Mouse (Mus musculus) ES-CJ7 (cell line): Measurements from ENCODE around the gene Pcgf3.
A peak's percentile ranks its signal among the peaks of the same experiment; 100 is the strongest.
"Not testable (repeated sequence)": the region's sequence is repeated elsewhere in the genome, so short reads cannot be mapped to it uniquely, and the experiment has no call there.

ENCODE experiments used
- DNase-seq: peaks from one replicate; pipeline ENCODE4 v3.0.0; 2011; ENCODE audit warnings: low read depth, low spot score

The Pcgf3 gene

DNA sequence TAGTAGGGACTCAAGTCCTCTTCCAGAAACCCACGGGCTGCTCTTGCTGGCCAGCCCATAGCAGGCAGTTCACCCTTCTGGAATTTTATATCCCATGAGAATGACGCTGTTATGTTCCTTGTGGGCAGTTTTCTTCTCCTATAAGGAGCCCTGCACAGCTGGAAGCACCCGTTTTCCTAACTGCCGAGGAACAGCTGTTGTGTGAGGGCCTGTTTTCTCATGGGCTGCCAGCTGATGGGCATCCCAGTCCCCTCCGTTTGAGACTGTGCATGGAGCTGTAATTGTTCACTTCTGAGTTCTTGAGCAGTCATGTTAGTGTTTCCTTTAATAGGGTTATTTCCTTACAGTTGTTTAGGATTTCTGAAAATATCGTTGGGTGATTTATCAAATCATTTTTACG, 8.6 kb downstream of the Pcgf3 start:
- DNase-seq: no peak

DNA sequence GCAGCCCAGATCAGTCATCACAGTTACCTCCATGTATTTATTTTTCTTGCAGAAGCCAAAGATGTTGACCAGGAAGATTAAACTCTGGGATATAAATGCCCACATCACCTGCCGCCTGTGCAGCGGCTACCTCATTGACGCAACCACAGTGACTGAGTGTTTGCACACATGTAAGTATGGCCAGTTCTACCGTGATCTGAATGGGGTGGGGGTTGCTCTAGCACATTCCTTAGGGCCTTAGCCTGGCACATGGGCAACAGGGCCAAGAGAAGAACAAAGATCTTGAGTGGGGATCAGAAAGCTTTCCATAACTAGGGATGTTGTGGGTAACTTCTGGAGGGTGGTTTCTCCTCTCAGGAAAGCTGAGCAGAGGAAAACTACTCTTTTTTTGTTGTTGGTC, 12.7 kb downstream of the Pcgf3 start:
- DNase-seq: no peak

DNA sequence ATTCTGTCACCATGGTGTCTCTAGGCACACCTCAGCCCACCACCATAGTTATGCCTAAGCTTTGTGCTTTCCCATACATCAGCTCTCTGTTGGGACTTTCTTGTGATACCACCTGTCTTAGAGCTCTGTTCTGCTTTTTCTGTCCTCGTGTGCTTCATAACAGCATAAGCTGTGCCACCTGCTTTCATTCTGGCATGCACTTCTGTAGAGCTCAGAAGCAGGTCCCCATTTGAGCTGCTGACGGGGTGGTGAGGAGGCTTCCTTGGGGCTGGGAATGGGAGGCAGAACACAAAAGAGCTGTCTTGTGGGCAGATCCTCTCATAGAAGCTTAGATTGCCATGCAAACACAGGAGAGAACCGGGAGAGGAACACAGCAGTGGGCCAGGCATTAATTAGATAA, 14.9 kb downstream of the Pcgf3 start:
- DNase-seq: no peak

DNA sequence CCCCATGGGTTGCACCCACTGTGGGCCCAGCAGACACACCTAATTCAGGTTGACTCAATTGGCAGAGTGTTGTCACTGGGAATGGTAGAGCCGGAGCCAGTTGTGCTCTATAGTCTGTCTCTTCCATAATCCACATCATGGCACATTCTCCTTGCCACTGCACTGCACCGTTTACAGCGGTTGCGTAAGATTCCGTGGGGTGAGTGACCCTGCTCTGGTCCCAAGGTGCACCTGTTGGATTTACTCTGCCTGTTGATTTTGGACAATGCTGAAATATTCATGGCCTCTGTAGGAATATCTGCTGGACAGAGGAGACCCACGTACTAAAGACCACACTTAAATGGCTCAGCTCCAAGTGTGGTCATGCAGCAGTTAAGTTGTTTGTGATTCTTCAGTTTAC, 22.0 kb downstream of the Pcgf3 start:
- no peak for DNase-seq

DNA sequence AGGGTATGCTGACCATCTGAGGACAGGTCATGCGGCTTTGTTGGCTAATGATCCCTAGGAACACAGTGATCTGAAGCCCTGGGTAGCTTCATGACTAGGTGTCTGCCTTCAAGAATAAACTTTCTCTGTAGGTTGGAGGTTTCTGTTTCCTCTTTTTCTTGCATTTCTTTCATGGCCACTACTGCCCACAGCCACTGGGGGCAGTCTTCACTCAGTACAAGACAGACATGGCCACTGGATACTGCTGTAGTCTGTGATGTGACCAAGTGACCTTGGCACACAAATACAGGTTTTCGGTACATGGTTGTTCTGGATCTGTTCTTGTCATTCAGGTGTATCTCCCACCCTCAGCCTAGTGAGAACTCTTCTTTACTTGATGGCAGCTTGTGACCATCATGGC, 24.2 kb downstream of the Pcgf3 start:
- peak; percentile 30 for DNase-seq

DNA sequence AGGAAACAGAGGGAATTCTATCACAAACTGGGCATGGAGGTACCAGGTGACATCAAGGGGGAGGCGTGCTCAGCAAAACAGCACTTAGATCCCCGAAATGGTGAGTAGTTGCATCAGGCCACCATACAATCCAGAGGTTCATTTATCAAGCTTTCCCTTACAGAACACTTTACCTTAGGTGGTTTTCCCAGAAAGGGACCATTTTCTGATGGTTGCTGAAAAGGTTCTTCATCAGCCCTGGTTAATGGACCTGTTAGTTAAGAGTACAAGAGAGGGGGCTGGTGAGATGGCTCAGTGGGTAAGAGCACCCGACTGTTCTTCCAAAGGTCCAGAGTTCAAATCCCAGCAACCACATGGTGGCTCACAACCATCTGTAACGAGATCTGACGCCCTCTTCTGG, 25.1 kb downstream of the Pcgf3 start:
- not testable (repeated sequence) for DNase-seq

DNA sequence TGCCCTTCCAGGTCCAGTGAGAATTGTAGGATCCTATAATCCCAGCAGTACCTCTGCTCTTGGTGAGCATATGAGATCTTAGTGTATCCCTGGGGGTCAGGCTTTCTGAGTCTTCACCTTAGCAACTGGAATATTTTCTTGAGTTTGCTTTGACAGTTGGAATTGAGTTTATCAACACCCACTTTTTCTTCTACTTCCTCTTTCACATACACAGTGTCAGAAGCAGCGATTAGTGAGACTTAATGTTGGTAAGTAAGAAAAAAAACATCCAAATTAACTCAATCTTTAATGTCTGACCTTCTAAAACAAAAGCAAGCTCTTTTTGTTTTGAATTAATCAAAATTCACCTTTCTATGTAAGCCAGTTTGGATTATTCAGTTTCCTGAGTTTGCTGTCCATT, 40.5 kb downstream of the Pcgf3 start:
- no peak for DNase-seq

DNA sequence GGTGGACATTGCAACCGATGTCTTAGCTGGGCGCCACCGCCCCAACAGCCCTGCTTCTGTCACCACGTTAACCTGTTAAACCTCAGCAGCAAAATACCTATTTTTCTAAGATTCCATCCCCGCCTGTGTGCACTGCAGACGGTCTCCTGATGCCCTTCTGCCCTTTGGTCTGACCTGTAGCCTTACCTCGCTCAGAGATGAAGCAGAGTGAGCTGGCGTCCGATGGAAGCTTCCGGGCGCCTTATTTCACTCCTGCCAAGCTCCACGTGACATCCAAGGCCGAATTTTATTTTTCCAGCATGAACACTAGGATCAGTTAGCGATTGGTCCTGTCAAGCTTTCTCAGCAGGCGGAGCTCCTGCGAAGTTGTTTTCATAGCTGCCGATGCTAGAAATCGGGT, 41.3 kb downstream of the Pcgf3 start:
- DNase-seq: no peak

DNA sequence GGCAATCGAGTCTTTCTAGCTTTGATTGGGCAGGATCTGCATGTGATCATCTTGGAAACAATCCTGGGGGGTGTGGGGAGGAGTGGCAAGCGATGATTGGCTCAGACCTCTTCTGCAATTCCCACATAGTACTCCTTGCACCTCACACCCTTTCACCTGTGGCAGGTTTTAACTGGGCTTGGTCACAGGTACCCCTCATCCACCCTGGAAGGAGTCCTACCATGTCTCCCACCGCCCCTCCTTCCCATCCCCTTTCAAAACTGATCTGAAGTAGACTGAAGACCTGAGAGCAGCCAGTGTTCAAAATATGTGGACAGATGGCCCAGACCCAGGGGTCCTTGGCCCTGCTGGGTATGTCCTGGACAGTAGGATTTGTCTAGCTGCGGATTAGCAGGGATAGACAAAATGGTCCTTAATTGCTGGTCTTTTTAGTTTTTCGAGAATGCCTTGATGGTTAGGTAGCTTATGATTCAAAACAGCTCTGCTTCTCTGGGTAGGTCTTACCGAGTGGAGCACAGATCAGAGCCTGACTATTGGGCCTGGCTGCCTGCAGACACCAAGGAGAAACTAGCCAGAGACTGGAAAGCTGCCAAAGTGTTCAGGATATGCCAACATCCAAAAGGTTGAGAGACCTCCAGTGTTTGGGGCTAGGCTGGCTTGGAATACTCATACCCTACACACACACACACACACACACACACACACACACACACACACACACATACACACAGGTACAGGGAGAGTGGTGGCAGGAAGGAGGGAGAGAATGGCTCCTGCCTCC, 54.7 kb downstream of the Pcgf3 start:
- DNase-seq: peak; percentile 18

DNA sequence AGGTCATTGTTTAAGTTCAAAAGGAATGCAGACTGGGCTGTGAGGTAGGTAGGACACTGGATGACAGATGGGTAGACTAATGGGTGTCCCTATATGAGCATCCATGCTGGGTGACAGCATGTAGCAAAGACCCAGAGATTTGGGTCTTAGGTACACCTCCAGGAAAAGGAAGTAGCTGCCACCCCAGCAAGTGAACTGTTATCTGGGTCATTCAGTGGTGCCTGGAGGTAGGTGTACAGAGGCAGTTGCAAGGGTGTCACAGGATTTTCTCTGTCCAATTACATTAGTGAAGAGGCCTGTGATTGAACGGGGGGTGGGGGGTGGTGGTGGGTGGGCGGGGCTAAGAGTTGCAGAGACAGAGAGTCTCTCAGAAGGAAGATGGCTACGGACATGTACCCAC, 55.6 kb downstream of the Pcgf3 start:
- no peak for DNase-seq

DNA sequence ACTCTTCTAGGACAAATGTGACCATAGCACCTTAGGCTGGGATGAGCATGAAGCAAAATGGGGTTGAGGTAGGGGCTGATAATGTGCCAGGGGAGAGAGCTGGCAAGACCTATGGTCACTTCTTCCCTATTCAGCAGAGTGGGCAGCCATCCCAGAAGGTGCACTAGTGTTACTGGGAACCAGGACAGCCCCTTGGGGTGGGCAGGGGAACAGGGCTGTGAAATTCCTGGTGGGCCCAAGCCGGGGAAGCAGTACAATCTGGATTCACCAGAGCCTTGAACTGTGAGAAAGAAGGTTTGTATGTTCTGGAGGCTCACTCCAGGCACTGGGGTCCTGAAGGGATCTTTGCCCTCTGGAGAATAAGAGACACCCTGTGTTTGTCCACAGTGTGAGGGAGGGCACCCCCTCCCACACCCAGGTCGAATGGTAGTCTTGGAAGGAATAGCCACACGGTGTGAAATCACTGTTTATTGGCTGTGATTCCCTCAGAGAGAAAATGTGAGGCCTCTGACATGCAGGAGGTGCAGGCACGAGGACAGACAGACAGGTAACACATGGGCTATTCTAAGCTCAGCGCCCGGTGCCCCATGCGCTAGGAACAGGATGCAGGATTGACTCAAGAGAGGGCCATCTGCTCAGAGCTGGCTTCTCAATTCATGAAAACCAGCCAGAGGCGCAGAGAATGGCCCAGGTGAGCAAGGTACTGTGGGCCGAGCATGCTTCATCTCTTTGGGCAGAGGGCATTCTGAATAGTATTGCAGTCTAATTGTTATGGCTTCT, 57.3 kb downstream of the Pcgf3 start:
- peak; percentile 16 for DNase-seq

DNA sequence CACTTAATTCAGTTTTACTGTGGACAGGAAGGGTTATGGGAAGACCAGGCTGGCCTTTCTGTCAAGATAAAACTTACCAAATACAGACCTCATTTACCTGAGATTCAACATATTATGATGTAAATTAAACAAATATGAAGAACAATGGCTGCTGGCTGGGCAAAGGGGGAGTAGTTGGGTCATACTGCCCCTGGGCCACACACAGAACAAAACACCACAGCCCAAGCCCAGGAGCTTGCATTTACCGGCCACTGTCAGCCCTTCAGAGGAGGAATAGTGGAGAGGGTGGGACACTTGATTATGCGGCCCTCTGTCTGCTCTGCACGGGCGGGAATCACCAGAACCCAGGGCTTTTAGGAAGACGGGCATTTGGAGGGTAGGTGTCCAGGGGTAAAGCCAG, 57.9 kb downstream of the Pcgf3 start:
- DNase-seq: peak; percentile 38

DNA sequence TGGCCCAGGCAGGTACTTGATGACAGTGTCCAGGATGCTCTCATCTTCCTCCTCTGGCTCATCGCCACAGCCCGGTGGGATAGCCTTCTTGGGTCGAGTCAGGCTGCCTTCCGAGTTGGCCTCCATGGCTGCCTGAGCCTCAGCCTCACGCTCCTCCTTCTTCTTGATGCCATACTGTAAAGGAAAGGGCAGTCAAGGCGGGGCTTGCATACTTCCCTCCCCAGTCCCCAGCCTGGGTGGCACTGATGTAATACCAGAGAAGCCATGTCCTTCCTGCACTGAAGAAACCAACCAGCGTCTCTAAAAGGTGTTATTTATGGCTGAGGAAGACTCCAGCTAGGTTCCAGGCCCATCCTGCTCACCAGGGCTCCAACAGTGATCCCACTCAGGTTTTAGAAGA, 59.1 kb downstream of the Pcgf3 start:
- no peak for DNase-seq

DNA sequence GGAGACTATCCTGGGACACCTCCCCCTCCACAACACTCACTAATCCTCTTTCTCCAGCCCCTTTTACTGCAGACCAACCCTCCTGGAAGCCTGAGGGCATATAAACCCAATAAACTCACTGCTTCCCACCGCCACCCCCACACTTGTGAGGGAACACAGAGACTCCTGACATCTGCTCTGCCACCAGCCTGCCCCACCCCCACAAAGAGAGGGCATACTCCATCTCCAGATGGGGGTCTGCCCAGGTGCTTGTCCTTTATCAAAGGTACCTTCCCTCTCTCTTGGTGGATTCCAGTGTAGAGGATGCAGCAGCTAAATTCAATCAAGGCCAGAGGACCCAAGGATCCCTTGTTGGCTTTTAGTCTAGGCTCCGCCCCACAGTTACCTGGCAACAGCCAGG, 60.0 kb downstream of the Pcgf3 start:
- DNase-seq: no peak

DNA sequence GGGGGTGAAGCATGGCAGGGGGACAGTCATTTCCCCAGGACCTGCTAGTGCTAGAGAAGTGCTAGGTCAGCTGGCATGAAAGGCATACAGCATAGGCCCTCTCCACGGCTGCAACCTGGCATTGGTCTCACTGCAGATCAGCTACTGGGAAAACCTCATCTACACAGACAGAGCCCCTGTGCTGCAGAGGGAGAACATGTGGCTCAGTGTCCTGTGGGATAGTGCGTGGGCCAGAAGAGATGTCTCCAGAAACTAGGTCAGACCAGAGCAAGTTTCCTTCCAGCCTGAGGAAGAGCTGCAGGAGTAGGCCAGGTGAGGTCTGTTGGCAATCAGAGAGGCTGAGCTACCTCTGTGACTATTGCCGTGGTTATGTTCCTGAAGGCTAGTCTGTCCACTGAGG, 60.9 kb downstream of the Pcgf3 start:
- DNase-seq: no peak

DNA sequence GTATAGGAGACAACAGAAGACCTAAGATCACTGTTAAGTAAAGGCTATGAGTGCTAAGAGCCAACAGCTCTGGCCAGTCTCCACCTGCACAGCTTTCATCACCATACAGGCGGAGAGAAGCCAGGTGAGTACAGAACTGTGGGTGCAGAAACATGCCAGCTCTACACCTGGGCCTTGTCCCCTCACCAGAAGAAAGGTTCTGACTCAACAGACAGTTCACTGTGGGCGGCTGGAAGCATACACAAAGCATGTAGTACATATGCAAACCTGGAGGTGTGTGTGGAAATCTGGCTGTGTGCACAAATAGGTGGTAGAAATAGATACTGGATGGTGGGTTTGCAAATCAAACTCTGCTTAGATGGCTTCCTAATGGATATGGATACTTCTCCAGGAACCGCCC, 61.6 kb downstream of the Pcgf3 start:
- DNase-seq: no peak

DNA sequence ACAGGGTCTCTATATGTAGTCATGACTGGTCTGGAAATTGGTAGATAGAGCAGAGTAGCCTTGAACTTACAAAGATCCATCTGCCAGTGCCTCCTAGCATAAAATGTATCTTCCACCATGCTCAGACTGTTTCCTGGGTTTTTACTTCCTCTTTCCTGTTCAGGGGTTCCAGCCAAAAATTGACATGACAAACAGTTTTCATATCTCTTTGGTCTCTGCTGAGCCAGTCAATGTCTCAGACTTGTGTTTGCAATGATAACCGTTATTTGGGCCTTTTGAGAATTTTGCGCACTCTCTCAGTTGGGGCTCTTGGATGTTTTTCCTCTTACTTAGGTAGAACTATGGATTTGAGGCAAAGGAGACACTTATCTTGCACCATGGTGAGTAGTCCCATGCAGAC, 73.2 kb downstream of the Pcgf3 start:
- DNase-seq: no peak

DNA sequence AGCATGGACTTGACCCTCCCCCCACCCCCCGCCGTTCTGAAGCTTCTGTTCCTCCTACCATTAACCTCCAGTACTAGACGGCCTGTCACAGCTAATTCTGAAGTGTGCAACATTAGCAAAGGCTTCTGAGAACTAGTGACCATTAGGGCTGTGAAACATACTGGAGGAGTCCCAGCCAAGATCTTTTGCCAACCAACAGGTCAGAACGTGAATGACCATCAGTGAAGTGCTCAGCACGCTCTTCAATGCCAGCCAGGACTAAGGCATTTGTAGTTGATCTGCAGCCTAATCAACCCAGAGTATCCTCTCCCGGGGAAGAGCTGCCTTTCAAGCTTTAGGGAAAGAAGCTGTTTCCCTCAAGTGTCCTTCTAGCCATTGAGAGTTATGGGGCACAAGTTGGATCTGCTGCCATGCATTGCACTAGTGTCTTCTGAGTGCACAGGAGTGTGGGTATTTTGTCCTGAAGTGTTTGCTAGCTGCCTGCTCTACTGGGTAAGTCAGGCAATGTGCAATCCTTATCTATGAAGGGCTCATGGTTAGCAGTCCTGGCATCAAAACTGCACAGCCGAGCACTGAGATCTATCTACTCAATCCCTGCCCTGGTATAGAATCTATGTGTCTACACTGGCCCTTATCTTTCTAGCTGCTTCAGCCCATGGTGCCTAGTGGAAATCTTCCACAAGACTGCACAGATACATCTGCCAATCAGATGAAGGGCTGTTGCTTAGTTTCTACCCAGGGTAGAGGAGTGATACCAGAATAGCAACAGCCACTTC, 82.7 kb downstream of the Pcgf3 start:
- no peak for DNase-seq

DNA sequence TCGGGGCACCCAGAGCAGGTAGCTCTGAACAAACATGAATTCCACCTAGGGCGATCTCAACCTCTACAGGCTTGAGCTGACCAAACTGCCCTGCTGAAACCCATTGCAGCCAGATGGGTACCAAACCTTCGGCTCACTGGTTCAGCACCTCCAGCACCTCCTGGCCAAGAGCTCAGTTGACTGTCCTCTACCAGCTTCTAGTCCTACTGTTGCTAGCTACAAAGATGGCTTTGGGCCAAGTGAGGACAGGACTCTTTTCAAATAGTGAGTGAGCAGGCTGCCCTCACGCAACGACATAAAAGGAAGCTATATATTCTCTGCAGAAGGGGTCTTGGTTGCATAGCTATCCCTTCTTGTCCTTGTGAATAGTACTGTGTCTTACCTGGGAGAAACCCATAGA, 86.6 kb downstream of the Pcgf3 start:
- DNase-seq: no peak

DNA sequence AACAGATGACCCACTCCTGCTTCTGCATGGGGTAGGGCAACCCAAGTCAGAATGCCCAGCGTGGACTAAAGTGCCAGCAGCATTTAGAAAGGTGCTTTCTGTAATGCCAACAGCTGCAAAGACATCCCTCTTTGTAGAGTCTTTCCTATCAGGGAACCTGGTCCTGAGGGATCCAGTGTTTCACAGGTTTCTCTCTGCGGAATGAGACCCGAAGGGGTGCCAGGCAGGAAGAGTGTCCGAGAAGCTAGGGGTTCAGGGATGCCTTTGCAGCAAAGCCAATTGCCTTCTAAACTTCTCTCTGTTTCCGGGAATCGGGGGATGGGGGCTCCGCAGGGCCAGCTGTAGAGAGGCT, 88.1 kb downstream of the Pcgf3 start:
- DNase-seq: no peak

DNA sequence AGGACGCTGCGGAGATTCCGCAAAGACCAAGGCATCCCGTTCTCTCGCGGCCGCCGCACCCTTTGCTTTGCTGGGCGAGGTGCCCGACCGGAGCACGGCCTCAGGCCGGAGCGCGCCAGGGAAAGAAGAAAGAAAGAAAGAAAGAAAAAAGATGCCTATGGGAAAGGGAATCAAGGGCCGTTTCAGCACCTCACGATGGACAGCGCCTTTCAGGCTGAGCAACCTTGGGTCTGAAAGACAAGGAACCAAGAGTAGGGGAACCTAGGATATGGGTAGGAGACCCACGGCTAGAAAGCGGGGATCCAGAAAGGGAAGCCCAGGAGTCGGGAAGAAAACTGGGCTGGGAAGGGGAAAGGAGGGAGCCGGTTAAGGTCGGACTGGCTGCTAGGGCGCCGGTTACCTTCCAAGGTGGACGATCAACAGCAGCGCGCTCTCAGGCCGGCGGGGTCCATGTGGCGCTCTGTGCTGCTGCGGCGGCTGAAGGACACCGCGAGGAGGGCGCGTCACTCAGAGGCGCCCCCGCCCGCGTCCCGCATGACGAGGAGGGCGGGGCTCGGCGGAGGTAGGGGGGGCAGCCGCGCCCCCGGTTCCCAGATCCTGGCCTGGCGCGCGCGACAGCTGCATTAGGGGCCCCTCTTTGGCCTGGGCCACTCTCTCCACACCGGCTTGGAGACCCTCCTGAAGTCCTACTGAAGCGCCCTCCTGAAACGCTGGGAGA, 88.6 kb downstream of the Pcgf3 start, which contains the start of gene Cplx1:
Cplx1 (minus strand) TSS at position 536 of the 718 bp plus-strand sequence.
- peak; percentile 67 for DNase-seq

DNA sequence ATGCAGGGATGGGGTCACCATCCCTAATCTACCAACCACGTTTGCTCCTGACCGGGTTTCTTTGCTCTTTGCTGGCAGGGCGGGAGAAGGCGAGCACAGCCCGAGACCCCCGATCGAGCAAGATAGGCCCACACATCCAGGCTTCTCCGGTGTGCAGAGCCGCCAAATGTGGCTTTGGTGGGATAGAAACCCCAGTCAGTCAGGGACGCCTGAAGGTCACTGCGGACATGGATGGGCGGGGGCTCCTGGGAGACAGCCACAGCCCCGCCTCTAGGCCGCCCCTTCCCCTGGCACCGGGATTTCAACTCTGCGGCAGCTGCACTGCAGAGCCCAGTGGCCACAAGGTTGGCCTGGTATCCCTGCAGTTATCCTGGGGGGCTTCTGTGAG, 89.2 kb downstream of the Pcgf3 start:
- peak; percentile 39 for DNase-seq
